Mouse (Mus musculus): Measurements from ENCODE around the gene Meis3.

- TF ChIP-seq CTCF (IDR thresholded peaks at IDR 0.05; ENCODE audit: extremely low read depth, insufficient read depth, insufficient read length, insufficient replicate concordance) (no peak), POLR2A (IDR thresholded peaks at IDR 0.05; ENCODE audit: low read depth, low read length) (no peak)
Observed at GRCm38 (mm10) chr7:16162036-16162435, 12.9 kb upstream of the Meis3 start.

All from spleen, adult 2 months (tissue).